Mouse (Mus musculus) left cerebral cortex, adult 11 months (tissue): ENCODE data around the gene Ric3.
"Not testable (repeated sequence)": the region's sequence is repeated elsewhere in the genome, so short reads cannot be mapped to it uniquely, and the experiment has no call there.

Experiments used
- DNase-seq: peaks from one replicate; pipeline ENCODE4 v3.0.0; 2022; ENCODE audit warnings: low spot score

The Ric3 gene

DNA sequence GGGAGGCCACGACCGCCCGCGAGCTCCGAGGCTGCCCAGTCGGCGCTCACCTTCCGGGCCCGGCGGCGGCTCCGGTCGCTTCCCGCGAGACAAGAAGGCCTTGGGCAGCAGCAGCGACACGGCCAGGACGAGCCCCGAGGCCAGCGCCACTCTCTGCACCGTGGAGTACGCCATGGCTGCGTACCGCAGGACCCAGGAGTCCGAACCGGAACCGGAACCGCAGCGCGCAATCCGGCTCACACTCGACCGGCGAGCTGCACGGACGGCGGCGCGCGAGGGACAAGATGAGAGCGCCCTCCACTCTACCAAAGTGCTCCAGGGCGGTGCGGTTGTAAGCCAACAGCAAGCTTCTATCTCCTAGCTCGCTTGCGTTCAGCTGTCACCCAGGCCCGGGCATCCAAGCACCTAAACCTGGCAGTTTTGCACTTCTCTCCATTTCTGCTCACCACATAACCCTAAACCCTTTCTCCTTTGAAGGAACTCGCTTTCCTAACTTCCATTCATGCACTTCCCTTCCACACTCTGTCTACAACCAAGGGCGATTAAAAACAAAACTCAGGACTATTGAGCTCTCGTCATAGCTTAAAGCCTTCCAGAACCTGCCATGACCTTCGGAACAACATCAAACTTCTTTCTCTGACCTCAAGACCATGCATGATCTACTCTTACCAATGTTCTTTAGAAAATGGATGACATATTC, at the start of gene Ric3:
TSS of gene Ric3 (minus strand) at position 219 of the 700 bp plus-strand sequence.
- peak; percentile 83 for DNase-seq

DNA sequence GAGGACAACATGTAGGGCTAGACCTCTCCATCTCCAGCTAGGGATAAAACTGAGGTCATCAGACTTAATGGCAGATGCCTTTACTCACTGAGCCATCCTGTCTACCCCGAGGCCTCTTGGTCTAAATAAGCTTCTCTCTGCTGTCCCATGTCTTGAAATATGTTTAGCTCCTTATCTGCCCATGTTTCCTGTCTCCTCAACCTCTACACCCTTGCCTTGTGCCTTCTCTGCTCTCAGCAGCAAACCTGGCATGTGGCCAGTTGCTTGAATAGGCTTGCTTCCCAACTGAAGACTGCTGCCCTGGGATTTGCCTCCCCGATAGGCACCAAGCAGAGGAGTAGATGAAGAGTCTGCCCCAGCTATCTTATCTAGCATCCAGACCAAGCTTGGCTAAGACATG, 48.4 kb upstream of the Ric3 start:
- DNase-seq = no peak

DNA sequence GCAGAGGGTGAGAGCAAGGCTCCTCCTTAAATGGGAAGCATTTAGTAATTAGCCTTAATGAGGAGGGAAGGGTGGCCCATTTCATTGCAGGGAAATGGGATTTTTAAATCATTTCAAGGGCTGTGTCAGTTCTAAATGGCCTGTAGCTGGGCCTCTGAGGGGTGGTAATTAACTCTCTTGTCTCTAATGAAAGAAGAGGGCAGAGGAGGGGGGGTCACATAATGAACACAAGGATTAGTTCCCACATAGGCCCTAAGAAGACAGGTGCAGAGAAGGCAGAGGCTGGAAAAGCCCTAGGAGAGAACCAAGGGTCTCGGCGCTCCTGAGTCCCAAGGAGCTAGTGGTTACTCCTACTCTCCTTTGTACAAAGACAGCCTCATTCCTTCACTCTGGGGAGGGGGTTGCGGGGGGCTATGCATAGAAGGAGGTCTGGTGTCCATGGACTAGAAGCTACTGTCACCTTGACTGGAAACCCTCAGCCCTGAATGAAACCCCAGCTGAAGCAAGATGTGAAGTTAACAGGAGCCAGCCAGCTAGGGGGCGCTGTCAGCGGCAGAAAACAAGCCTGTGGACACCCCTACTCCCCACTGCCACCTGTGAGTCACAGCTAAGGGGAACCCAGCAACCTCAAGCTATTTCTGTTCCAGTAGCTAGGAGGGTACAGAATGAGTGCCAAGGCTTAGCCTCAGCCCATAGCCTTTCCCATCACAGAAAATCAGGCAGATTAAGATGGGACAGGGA, 47.0 kb upstream of the Ric3 start:
- DNase-seq = no peak

DNA sequence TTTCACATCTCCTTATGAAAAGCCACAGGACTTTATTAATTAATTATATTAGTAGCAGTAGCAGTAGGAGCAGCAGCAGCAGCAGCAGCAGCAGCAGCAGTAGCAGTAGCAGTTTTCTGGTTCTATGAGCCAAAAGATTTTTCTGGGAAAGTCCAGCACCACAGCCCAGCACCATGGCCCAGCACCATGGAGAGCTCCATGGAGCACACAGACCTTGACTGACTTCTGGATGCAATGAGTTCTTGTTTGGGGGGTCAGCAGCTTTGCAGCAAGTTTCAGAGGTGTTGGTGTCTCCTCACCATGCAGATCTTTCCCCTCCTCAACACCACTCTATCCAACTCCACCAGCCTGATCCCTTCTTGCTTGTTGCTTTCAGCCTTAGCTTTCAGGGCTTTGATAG, 46.3 kb upstream of the Ric3 start:
- no peak for DNase-seq

DNA sequence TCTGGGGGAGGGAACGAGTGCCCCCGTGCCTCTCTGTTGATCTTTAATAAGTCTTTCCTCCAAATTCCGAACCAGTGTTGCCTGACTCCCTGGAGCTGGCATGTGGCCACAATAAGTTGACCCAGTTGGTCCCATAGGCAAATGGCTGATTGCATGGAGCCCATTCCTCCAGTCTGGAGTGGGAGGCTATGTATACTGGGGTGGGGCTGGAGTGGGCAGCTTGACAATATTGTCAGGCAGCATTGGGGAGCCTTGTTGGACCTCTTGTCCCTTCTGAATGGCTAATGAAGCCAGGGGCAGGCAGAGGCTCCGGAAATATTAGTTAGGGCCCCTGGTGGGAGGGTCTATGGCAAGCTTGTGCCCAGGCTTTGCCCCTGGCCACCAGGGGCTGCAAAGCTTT, 32.8 kb upstream of the Ric3 start:
- no peak for DNase-seq

DNA sequence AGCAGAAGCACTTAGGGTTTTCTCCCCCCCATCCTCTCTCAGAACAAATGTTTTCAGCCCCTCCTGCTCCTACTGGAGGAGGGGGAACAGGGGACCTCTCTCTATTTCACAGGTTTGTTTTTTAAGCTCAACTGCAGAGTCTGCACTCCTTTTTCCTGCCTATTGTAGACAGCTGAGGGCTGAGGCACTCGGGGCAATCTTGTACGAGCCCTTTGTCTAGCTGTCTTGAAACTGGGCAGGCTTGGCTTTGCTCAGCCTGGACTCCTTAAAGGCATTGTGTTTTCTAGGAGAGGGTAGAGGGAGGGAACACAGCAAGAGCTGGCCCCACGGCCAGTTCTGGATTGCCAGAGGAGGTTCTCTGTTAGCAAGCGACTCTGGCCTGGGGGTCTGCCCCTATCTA, 32.4 kb upstream of the Ric3 start:
- not testable (repeated sequence) for DNase-seq

DNA sequence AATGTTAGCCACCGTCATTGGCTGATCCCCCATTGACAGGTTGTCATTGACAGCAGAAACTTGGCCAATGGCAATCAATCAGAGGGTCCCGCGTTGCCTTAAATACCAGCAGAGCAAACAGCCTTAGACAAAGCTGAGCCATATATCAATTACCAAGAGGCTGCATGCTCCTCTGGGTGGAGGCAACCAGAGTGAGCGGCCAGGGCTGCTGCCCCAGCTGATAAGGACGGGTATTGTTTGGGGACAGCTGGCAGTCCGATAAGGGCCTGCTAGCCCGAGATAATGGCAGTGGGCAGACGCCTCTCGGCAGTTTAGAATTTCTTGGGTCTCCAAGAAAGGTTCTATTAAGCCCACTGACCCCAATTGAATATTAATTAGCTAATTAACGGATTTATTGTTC, 31.8 kb upstream of the Ric3 start:
- no peak for DNase-seq

DNA sequence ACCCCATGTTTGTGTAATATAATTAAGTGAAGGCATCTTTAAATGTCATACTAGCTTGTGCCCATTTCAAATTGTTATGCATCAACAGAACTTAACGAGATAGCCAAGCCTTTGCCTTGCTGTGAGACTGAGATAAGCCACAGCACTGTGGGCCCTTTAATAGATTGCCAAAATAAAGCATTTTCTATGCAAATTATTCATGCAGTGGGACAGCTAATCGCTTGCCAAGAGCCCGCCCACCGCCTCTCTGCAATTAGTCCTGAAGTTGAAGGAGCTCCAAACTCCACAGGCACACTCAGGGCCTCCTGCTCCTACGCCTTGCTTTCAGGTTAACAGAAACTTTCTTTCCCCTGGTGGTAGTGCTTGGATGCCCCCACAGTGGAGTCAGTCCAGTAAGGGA, 27.9 kb upstream of the Ric3 start:
- peak; percentile 47 for DNase-seq

DNA sequence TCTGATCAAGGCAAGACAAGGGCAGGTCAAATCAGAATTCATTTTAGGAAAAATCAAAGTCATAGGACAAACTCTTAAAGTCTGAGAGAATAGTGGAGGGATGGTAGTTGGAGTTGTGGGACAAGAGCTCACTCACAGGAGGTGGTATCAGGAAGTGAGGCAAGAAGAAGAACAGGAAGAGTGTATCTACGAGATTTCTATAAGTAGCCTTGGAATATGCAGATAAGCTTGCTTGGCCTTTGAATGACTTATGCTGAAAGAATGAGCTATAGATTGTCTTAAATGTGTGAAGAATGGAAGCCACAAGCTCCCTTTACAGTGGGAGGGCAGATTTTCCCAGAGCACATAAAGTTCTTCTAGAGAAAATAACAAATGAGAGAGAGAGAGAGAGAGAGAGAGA, 21.8 kb upstream of the Ric3 start:
- DNase-seq = no peak

DNA sequence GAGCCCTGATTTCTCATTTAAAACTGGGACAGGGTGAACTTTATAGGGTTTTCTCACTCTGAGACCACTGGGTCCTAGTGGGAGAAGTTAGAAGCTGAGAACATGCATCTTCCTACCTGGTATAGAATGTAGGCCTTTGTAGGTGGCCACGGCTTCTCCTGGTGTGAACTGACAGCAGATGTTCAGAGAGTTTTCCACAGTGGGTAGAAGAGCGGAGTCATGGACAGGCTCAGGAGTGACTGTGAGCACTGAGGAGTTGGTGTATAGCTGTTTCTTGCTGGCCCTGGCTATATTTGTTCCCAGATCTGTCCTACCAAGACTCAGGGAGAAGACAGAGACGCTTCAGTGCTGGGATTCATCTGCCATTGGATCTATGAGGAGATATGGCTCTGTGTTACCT, 18.0 kb upstream of the Ric3 start:
- no peak for DNase-seq

DNA sequence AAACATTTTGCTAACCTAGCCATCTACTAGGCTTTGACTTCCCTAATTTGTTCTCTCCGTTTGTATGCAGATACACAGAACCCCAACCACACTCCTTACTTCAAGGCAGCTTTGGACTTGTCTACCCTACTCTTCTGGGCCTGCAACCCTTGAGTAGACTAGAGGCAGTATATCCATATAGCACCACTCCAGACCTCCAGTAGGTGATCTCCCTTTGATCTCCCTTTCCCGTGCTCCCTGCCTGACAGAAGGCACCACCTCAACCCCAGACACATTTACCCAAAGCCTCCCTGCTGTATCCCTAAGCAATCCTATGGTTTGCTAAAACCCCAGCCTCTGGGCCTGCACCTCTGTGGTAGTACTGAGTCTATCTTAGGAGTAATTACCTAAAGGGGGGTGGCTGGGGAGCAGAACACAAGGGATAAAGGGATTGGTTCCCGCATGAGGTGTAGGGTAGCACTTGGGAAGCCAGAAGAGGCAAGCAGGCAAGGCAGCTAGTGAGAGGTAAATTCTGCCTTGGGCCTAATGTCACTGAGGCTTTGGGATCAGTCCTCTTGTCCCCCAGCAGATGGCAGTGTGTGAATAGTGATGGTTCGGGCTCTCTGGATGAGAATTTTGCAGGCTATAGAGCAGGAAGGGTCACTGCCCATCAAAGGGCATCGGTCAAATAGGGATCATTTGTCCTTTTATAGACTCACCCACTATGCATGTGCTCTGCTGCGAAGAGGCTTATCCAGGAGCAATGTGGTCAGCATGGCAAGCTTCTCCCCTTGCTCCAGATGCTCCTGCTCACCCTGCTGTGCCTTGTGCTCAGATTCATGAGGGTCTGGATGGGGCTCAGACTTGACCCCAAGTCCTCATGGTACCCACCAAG, 15.3 kb upstream of the Ric3 start:
- no peak for DNase-seq

DNA sequence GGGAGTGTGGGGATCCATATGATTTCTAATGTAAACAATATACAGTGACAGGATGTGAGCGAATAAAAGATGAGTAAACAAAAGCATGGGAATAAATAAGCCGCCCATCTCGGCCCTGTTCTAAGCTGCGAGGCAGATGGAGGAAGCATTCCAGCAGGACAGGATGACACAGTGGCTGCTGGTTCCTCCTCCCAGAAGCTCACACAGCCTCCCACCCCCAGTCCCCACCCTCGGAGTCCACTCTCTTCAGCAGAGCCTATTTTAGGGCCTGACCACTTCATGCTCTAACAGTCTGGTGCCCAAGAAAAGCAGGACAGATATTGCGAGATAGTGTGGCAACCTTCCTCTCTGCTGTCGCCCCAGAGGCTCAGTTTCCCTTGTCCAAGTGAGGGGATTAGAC, 14.1 kb upstream of the Ric3 start:
- no peak for DNase-seq

DNA sequence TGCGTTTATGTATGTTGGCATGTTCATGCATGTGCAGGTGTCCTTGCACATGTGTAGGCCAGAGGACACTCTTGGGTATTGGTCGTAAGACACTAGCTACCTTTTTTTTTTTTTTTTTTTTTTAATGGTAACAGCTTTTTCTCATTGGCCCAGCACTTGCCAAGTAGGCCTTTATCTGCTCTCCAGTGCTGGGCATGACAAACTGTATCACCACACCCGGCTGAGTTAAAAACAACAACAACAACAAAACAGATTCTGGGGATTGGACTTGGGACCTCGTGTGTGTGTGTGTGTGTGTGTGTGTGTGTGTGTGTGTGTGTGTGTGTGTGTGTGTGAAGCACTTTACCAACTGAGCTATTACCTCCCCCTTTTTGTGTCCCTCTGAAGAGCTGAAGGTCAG, 13.5 kb upstream of the Ric3 start:
- no peak for DNase-seq

DNA sequence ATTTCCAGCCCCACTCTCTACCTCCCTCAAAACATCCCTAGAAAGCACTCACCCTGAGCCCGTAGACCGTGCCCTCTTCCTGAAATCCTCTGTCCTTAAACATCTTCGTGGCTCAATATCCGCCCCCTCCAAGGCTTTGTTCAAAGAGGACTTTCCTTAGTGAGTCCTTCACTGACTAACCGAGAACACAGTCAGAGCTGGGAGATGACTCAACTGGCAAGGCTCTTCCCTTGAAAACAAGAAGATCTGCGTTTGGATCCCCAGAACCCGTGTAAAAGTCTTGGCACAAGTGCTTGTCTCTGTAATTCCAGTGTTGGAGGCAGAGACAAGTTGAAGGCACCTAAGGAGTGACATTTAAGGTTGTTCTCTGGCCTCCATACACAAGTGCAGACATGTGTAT, 11.2 kb upstream of the Ric3 start:
- no peak for DNase-seq

DNA sequence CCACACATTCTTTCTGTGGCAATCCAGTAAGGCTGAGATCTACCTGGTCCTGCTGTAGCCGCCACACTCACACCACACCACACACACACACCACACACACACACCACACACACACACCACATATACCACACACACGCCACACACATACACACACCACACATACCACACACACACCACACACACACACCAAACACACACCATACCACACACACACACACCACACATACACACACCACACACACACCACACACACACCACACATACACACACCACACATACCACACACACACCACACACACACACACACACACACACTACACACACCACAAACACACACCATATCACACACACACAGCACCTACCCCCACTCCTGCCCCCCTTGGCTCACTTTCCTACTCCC, 8.2 kb upstream of the Ric3 start:
- DNase-seq = not testable (repeated sequence)

DNA sequence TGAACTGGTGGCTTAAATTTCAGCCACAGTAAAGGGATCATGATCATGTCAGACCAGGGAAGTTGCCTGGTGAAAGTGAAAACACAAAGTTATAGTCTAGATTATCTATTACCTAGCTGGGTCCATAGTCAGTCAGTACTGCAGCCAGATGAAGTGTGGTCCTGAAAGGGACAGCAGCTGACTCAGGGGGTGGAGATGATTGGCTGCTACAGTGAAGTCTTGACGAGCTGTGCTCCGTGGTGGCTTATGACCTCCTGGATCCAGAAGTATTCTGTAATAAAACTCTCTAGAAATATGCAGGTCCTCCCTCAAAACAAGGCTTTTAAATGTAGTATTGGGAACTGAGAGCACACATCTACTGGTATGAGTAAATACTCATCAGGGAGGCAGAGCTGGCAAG, 3.8 kb upstream of the Ric3 start:
- no peak for DNase-seq

DNA sequence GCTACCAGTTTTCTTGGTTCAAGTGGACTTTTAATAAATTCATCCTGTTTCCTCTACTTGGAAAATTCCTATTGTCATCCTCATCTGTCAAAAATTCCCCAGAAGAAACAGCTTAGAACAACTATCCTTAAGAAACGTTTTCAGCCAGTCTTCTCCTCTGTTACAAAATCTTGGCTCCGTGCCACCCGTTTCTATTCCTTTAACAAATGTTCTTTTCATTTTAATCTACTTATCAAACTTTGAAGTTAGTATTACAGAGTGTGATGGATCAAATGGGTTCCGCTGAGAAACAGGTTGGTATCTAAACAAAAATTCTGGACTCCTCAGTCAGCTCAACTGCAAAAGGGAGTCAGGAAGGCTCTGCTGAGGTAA, 668 bp upstream of the Ric3 start:
- DNase-seq = no peak

DNA sequence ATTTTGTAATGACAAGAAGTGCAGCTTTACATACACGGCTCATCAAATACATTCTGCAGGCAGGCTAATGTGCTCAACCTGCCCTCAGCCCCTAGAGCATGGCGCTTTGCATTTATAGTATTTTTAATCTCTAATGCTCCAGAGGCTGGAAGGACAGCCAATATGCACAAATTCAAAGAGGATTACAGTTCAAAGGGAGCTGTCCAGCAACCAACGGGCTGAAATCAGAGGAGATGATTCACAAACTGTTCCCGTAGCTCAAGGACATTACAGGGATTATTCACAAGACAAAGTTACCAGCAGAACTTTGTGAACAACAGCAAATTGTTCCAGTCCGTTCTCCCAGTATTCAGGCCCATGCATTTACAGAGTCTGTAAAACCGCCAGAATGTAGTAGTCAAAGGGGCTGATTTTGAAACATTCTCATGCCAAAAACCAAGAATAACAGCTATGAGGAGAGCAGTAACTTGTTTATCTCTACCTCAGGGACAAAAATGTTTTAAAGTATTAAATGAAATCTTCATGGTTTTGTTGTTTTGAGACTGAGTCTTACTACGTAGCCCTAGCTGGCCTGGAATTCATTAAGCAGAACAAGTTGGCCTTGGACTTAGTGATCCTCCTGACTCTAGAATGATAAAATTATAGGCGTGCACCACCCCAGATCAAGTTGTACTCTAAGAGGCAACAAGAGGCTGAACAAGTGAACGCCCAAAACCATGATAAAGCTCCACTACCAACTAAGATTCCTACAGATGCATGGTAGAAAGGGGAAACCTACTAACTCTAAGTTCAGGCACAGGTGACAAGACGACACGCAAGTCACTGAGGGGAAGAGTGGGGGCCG, 640 bp downstream of the Ric3 start:
- no peak for DNase-seq

DNA sequence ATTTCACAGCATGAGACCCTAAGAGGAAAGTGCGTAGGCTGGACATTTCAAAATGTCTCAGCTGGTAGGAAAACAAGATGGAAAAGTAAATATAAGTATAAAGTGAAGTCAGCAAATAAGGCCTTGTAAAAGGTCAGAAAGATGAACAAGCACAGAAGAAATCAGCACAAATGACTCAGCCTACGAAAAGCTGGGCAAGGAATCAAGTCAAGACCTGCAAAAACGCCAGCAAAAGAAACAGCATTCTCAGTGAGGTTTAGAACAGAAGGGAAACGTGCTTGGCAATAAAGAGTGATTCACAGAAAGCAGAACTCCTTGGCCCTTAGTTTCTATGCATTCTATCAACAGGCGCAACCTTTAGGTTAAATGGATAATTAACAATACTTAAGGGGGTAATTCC, 10.8 kb downstream of the Ric3 start:
- no peak for DNase-seq

DNA sequence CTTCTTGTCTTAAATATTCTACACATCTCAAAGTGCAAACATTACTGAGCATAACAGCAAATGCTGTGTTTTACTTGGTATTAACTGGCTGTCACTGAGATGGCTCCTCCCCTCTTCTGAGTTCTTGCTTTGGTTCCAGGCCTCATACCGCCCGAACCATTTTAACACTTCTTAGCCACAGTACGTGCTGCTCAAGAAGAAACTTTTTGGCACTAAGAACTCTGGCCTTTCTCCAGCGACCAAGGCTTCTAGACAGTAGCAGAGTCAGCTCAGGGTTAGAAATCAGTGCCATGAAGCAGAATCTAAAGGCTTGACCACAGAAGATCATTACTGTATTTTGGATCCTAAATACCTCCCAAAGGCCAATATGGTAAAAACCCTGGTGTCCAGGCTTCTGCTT, 13.5 kb downstream of the Ric3 start:
- no peak for DNase-seq

DNA sequence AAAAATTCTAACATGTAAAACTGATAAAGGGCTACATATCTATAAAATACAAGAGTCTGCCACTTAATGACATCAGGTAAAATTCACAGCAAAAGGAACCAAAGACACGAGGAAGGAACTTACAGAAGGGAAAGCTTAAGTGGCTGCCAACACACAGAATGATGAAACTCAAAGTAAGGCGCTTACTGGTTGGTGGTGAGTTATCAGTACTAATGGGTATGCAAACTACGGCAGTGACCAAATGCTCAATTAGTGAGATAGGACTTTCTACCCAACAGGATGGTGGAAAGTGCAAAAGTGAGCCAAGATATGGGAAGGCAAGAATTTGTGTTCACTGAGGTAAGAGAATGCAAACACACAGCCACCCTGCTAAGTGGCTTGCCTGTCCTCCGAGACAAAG, 23.6 kb downstream of the Ric3 start:
- DNase-seq = no peak

DNA sequence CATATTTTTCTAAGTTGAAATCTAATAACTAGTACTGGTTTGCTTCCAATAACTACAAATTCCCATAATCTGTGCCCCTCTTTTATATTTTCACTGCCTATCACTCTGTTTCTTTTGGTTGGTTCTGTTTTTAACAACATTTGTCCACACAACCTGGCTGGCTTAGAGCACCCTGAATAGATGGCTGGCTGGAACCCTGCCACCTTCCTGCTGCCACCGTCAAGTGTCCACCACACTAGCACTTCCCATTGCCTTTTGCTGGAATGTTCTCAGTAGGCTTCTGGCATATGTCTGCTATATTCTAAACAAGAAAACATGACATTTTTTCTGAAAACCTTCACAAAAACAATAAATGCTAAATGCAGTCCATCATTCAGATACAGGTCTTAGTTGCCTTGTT, 32.3 kb downstream of the Ric3 start:
- no peak for DNase-seq
